30 mouse cellular contexts compared by ENCODE assay signal in genomic region chr15:21458098-21458497, GRCm38 (mm10).
"Had no signal": no experiment of that assay in that cellular context is flagged by ENCODE, and none has a peak within 500 bp of the region (broad histone marks: within the 10 kb centered on the region; RNA-seq: fewer than 3 reads in every experiment).

No protein-coding gene starts in this region.

- H3K27me3 ChIP-seq: heart, embryonic 12.5 days; heart, embryonic 13.5 days; heart, embryonic 15.5 days; hindbrain, embryonic 12.5 days; hindbrain, embryonic 13.5 days; hindbrain, embryonic 15.5 days; intestine, embryonic 15.5 days; kidney, embryonic 15.5 days had no signal

- H3K9ac ChIP-seq: heart, embryonic 12.5 days; heart, embryonic 13.5 days; heart, embryonic 15.5 days; hindbrain, embryonic 12.5 days; hindbrain, embryonic 13.5 days; hindbrain, embryonic 14.5 days; hindbrain, embryonic 15.5 days; intestine, embryonic 15.5 days; kidney, embryonic 15.5 days had no signal

- H3K27ac ChIP-seq: heart, embryonic 13.5 days; heart, embryonic 15.5 days; hindbrain, embryonic 10.5 days; hindbrain, embryonic 12.5 days; hindbrain, embryonic 13.5 days; hindbrain, embryonic 14.5 days; hindbrain, embryonic 15.5 days; hindbrain, postnatal 0 days; intestine, embryonic 15.5 days; kidney, embryonic 15.5 days; kidney, postnatal 0 days; layer of hippocampus, adult 2 months; left cerebral cortex, adult 2 months had no signal

- H3K4me3 ChIP-seq: heart, embryonic 12.5 days; heart, embryonic 13.5 days; heart, embryonic 15.5 days; hindbrain, embryonic 10.5 days; hindbrain, embryonic 12.5 days; hindbrain, embryonic 13.5 days; hindbrain, embryonic 15.5 days; intestine, embryonic 15.5 days; kidney, embryonic 15.5 days; layer of hippocampus, adult 2 months; left cerebral cortex, adult 2 months had no signal

- H3K36me3 ChIP-seq: heart, embryonic 12.5 days; heart, embryonic 13.5 days; heart, embryonic 15.5 days; hindbrain, embryonic 10.5 days; hindbrain, embryonic 12.5 days; hindbrain, embryonic 13.5 days; hindbrain, embryonic 15.5 days; intestine, embryonic 15.5 days; kidney, embryonic 15.5 days had no signal

- H3K4me1 ChIP-seq: heart, embryonic 12.5 days; heart, embryonic 13.5 days; heart, embryonic 15.5 days; hindbrain, embryonic 10.5 days; hindbrain, embryonic 12.5 days; hindbrain, embryonic 13.5 days; hindbrain, embryonic 15.5 days; intestine, embryonic 15.5 days; kidney, embryonic 15.5 days had no signal

- DNase-seq: heart, postnatal 10 days; heart, postnatal 14 days; heart, postnatal 36 days; heart, postnatal 4 days; kidney, adult 11 months; kidney, adult 18-20 months; kidney, adult 2 months; kidney, adult 8-10 months; kidney, adult 9 months; kidney, postnatal 10 days; kidney, postnatal 14 days; kidney, postnatal 25 days; kidney, postnatal 36 days; kidney, postnatal 4 days; layer of hippocampus, adult 9-11 months; layer of hippocampus, postnatal 36 days had no signal

- H3K9me3 ChIP-seq: heart, embryonic 12.5 days; heart, embryonic 13.5 days; heart, embryonic 15.5 days; hindbrain, embryonic 10.5 days; hindbrain, embryonic 12.5 days; hindbrain, embryonic 13.5 days; hindbrain, embryonic 15.5 days; intestine, embryonic 15.5 days; kidney, embryonic 15.5 days had no signal
